Mouse (Mus musculus) CD4-positive naive resting alpha-beta T cell, adult 57 days (primary cell): ENCODE results near the gene Smarcc2. TPM values are rescaled to one million over a fixed set of nuclear protein-coding genes. Genes with fewer than 3 reads are reported as not detected.

ENCODE experiments used
- total RNA-seq: library from RNA; stranded (reverse); gene quantifications from one replicate; pipeline ENCODE4 v1.2.4, GENCODE M21; 2023

The Smarcc2 gene
- 126 TPM for total RNA-seq

GRCm38 (mm10) chr10:128458719-128459408, at the start of gene Smarcc2:
Gene Smarcc2, plus strand, starts transcription at chr10:128459248.

DNA sequence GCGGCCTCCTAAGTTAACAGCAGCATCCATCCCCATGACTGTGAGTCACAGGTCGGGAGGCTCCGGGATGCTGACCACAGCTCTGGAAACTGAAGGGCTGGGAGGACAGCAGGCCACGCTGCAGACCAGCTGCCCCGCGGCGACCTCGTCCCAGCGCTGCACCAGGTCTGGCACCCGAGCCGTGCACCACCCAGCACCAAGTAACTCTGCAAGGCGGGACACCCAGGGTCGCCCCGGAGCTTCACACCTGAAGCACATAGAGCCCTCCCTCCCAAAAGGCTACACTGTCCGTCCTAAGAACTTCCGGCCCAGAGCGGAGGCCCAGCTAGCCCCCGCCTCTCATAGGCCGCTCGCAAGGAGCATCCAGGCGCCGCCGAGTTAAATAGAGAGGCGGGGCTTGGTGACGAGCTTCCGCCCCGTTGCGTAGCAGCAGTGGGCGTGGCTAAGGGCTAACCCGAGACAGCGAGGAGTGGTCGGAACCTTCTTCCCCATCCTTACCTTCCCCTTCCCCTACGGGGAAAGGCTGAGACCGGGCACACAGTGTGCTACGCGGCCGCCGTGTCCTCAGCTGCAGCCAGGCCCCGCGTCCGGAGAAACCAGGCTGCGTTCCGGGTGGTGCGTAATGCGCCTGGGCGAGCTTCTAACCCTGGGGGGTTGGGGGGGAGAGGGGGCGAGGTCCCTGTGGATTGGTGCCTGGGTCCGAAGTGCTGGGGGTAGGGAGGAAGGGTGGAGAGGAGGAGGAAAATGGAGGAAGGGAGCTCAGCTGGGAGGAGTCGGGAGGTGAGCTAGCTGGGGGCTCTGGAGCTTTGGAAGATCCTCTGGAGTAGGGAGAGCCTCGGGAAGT, 47.6 kb upstream of the Smarcc2 start, which contains the start of the genes Nabp2 and Rnf41:
Gene Nabp2 (minus strand): TSS at position 282 of the 844 bp plus-strand sequence.
Gene Rnf41 (plus strand): TSS at position 447 of the 844 bp plus-strand sequence.

GRCm38 (mm10) chr10:128493695-128494666, 34.9 kb downstream of the Smarcc2 start, which contains the start of gene Myl6:
Gene Myl6, minus strand, starts transcription at chr10:128494145.

GRCm38 (mm10) chr10:128498590-128498989, 39.5 kb downstream of the Smarcc2 start, which contains the start of gene Myl6b:
Gene Myl6b, minus strand, starts transcription at chr10:128498685.

GRCm38 (mm10) chr10:128525671-128526308, 66.7 kb downstream of the Smarcc2 start, which contains the start of gene Esyt1:
Gene Esyt1, minus strand, starts transcription at chr10:128525871.

Other genes with a start within 250 kb of the Smarcc2 start
- gene Spryd4, start 247.4 kb upstream of the Smarcc2 start, total RNA-seq = 16.1 TPM
- gene Mip, start 233.4 kb upstream of the Smarcc2 start, total RNA-seq = not detected
- 30.5 TPM for gene Timeless, start 227.2 kb upstream of the Smarcc2 start, total RNA-seq
- not detected for gene Apon, start 205.2 kb upstream of the Smarcc2 start, total RNA-seq
- not detected for gene Apof, start 190.6 kb upstream of the Smarcc2 start, total RNA-seq
- 64.0 TPM for gene Stat2, start 188.7 kb upstream of the Smarcc2 start, total RNA-seq
- gene Il23a, start 160.5 kb upstream of the Smarcc2 start, total RNA-seq = not detected
- gene Pan2, start 155.9 kb upstream of the Smarcc2 start, total RNA-seq = 41.8 TPM
- 29.1 TPM for gene Cnpy2, start 136.8 kb upstream of the Smarcc2 start, total RNA-seq
- gene Cs, start 121.5 kb upstream of the Smarcc2 start, total RNA-seq = 90.9 TPM
- gene Coq10a, start 90.3 kb upstream of the Smarcc2 start, total RNA-seq = 27.2 TPM
- gene Ankrd52, start 82.1 kb upstream of the Smarcc2 start, total RNA-seq = 51.7 TPM
- not detected for gene Slc39a5, start 58.0 kb upstream of the Smarcc2 start, total RNA-seq
- 39.4 TPM for gene Nabp2, start 47.8 kb upstream of the Smarcc2 start, total RNA-seq
- 28.5 TPM for gene Rnf41, start 47.6 kb upstream of the Smarcc2 start, total RNA-seq
- gene Myl6, start 34.9 kb downstream of the Smarcc2 start, total RNA-seq = 738 TPM
- not detected for gene Myl6b, start 39.4 kb downstream of the Smarcc2 start, total RNA-seq
- gene Esyt1, start 66.6 kb downstream of the Smarcc2 start, total RNA-seq = 269 TPM
- 34.6 TPM for gene Zc3h10, start 88.5 kb downstream of the Smarcc2 start, total RNA-seq
- gene Rpl41, start 90.1 kb downstream of the Smarcc2 start, total RNA-seq = 4,129 TPM
- gene Pa2g4, start 106.7 kb downstream of the Smarcc2 start, total RNA-seq = 68.6 TPM
- gene Erbb3, start 130.4 kb downstream of the Smarcc2 start, total RNA-seq = 1.3 TPM
- gene Rps26, start 167.5 kb downstream of the Smarcc2 start, total RNA-seq = 1,438 TPM
- 7.3 TPM for gene Ikzf4, start 186.7 kb downstream of the Smarcc2 start, total RNA-seq
- gene Suox, start 214.8 kb downstream of the Smarcc2 start, total RNA-seq = 12.7 TPM
- gene Rab5b, start 237.0 kb downstream of the Smarcc2 start, total RNA-seq = 33.4 TPM
- 0.53 TPM for gene Pmel, start 244.9 kb downstream of the Smarcc2 start, total RNA-seq
- 33.1 TPM for gene Cdk2, start 245.8 kb downstream of the Smarcc2 start, total RNA-seq